In the genomic region with DNA sequence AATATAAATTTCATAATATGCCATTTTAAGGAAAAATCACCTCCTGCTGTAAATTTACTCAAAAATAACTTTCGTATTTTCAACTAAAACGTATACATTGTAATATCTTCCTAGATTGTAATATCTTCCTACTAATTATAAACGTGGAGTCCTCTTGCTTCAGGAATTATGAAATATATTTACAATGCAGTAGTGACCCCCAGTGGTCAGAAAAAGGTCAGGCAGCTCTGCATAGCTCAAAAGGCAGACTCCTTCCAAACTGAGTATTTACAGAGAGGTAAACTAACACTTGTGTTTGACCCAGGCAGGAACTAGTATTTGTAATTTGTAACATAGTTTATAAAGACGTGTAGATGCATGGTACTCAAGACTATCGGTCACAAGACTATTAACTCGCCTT, we compare ENCODE assay signal across 10 mouse cellular contexts. TPM values are rescaled to one million over a fixed set of nuclear protein-coding genes. Genes with fewer than 3 reads are reported as not detected.
A peak's percentile ranks its signal among the peaks of the same experiment; 100 is the strongest.
DNase-seq lines count a peak whose midpoint lies in the region; ATAC-seq lines count a peak whose summit lies in the region.
"Had no signal": no experiment of that assay in that cellular context is flagged by ENCODE, and none has a peak within 500 bp of the region (broad histone marks: within the 10 kb centered on the region; RNA-seq: fewer than 3 reads in every experiment).

No protein-coding gene starts in this region.

- H3K9me3 ChIP-seq in kidney, embryonic 14.5 days (ENCODE audit: control insufficient read depth, low read length), result no peaks in the 10 kb centered on the region
- H3K9me3 ChIP-seq in neural tube, embryonic 15.5 days (replicated peaks), result no peaks in the 10 kb centered on the region
- H3K9me3 ChIP-seq: embryonic facial prominence, embryonic 12.5 days; megakaryocyte, embryonic 14.5 days had no signal

- H3K9ac ChIP-seq in kidney, embryonic 14.5 days (ENCODE audit: low read depth, low read length), result no peak overlapping the region
- no peak overlapping the region for H3K9ac ChIP-seq in neural tube, embryonic 15.5 days (replicated peaks)
- H3K9ac ChIP-seq: embryonic facial prominence, embryonic 12.5 days had no signal

- H3K36me3 ChIP-seq in kidney, embryonic 14.5 days (ENCODE audit: control insufficient read depth, insufficient read depth, low read length), result no peaks in the 10 kb centered on the region
- no peaks in the 10 kb centered on the region for H3K36me3 ChIP-seq in neural tube, embryonic 15.5 days
- H3K36me3 ChIP-seq: embryonic facial prominence, embryonic 12.5 days had no signal

- no peak overlapping the region for H3K4me3 ChIP-seq in kidney, embryonic 14.5 days (ENCODE audit: low read length)
- no peak overlapping the region for H3K4me3 ChIP-seq in neural tube, embryonic 15.5 days (replicated peaks)
- H3K4me3 ChIP-seq: embryonic facial prominence, embryonic 12.5 days; megakaryocyte, embryonic 14.5 days had no signal

- ATAC-seq in kidney, embryonic 14.5 days (ENCODE audit: low FRiP score, low TSS enrichment), result no peak
- ATAC-seq in granulocyte monocyte progenitor cell, adult 5-6 weeks (replicated peaks; ENCODE audit: poor library complexity, severe bottlenecking), result peak; percentile 53; the same call in 1 of the 2 replicates
- peak; percentile 61 for ATAC-seq in neural tube, embryonic 15.5 days (ENCODE audit: low FRiP score)
- no peak for ATAC-seq in monocyte, adult 5-6 weeks (replicated peaks; ENCODE audit: insufficient number of reproducible peaks, low FRiP score, low TSS enrichment, poor library complexity, severe bottlenecking)

- no peaks in the 10 kb centered on the region for H3K27me3 ChIP-seq in kidney, embryonic 14.5 days (ENCODE audit: control insufficient read depth, insufficient read depth, low read length)
- H3K27me3 ChIP-seq in neural tube, embryonic 15.5 days (replicated peaks), result no peaks in the 10 kb centered on the region
- H3K27me3 ChIP-seq: embryonic facial prominence, embryonic 12.5 days; megakaryocyte, embryonic 14.5 days had no signal

- WGBS in kidney, embryonic 14.5 days, result 42% methylated on average over 6 of the region's 6 CpGs
- WGBS in neural tube, embryonic 15.5 days, result 34% methylated on average over 6 of the region's 6 CpGs

- H3K4me2 ChIP-seq in kidney, embryonic 14.5 days (replicated peaks; ENCODE audit: low read depth, low read length), result no peak overlapping the region
- no peak overlapping the region for H3K4me2 ChIP-seq in neural tube, embryonic 15.5 days
- H3K4me2 ChIP-seq: embryonic facial prominence, embryonic 12.5 days had no signal

- peak; percentile 27 to 48 for DNase-seq in kidney, adult 8-10 months
- DNase-seq in NIH3T3 (ENCODE audit: low read depth), result peak; percentile 82
- DNase-seq in cerebellum, postnatal 10 days, result peak; percentile 75 to 87
- peak; percentile 3 to 69 for DNase-seq in left cerebral cortex, adult 9 months (ENCODE audit: low spot score in 2 of 2)

- no peaks in the 10 kb centered on the region for H3K4me1 ChIP-seq in kidney, embryonic 14.5 days (ENCODE audit: control insufficient read depth, insufficient read depth, low read length)
- H3K4me1 ChIP-seq in neural tube, embryonic 15.5 days, result no peaks in the 10 kb centered on the region
- H3K4me1 ChIP-seq: megakaryocyte, embryonic 14.5 days had no signal

- H3K27ac ChIP-seq in kidney, embryonic 14.5 days (ENCODE audit: low read depth, low read length), result no peak overlapping the region
- no peak overlapping the region for H3K27ac ChIP-seq in neural tube, embryonic 15.5 days (replicated peaks)
- H3K27ac ChIP-seq: embryonic facial prominence, embryonic 12.5 days had no signal

RNA-seq across cellular contexts. Expression of a gene that starts 37.2 kb away (rescaled TPM):
- 10.0 and 14.1 TPM in 2 replicates for polyA plus RNA-seq in kidney, embryonic 14.5 days (2014; fragmentation: Nextera tagmentation; extraction: Ambion mirVana)
- not detected in 2 replicates for total RNA-seq in granulocyte monocyte progenitor cell, adult 5-6 weeks (2014; fragmentation: Nextera tagmentation)
- not detected in 2 replicates for total RNA-seq in granulocyte monocyte progenitor cell, adult 5-6 weeks (2017)
- 10.6 and 11.8 TPM in 2 replicates for polyA plus RNA-seq in neural tube, embryonic 15.5 days (2015; fragmentation: Nextera tagmentation; extraction: Ambion mirVana)
- not detected in 3 replicates for total RNA-seq in monocyte, adult 5-6 weeks (2017)

Comparison
In these comparisons a context has a peak if more than half of its experiments do, and no peak if none do; other contexts are left out.
1. ATAC-seq: peak in granulocyte monocyte progenitor cell, adult 5-6 weeks (single experiment) and neural tube, embryonic 15.5 days (single experiment); none in kidney, embryonic 14.5 days (single experiment) and monocyte, adult 5-6 weeks (single experiment).
2. Peak in every context shown above with its lines, with median percentiles within 50 percentile points of each other: DNase-seq.